10 mouse cellular contexts compared by ENCODE assay signal in the genomic region with DNA sequence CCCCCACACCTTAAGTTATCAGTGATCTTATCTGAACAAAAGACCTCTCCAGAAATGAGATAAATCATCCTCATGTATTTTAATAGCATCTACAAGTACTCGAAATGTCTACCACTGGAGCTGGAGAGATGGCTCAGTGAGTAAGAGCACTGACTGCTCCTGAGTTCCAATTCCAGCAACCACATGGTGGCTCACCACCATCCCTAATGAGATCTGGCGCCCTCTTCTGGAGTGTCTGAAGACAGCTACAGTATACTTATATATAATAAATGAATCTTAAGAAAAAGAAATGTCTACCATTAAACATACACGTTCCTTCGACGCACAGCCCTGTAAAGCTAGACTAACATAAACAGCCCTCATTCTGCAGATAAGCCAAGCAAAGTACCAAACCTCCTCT. TPM values are rescaled to one million over a fixed set of nuclear protein-coding genes. Genes with fewer than 3 reads are reported as not detected.
DNase-seq lines count a peak whose midpoint lies in the region; ATAC-seq and TF ChIP-seq lines count a peak whose summit lies in the region.
"Had no signal": no experiment of that assay in that cellular context is flagged by ENCODE, and none has a peak within 500 bp of the region (broad histone marks: within the 10 kb centered on the region; RNA-seq: fewer than 3 reads in every experiment).

No protein-coding gene starts in this region.

- H3K27ac ChIP-seq in kidney, adult 2 months (ENCODE audit: insufficient read depth, low read depth, low read length), result no peak overlapping the region
- no peak overlapping the region for H3K27ac ChIP-seq in kidney, embryonic 16.5 days (ENCODE audit: low read length)
- H3K27ac ChIP-seq in lung, postnatal 0 days (ENCODE audit: low read length), result no peak overlapping the region
- H3K27ac ChIP-seq: limb, embryonic 13.5 days; neural tube, embryonic 13.5 days had no signal

- TF ChIP-seq EP300 in lung, postnatal 0 days (IDR thresholded peaks at IDR 0.05), result no peak

- TF ChIP-seq POLR2A in kidney, adult 2 months (IDR thresholded peaks at IDR 0.05; ENCODE audit: low read depth, low read length), result no peak

- H3K27me3 ChIP-seq in kidney, adult 2 months (replicated peaks; ENCODE audit: control insufficient read depth, insufficient read depth, low read length), result no peaks in the 10 kb centered on the region
- H3K27me3 ChIP-seq in kidney, embryonic 16.5 days (ENCODE audit: insufficient read depth, low read length), result no peaks in the 10 kb centered on the region
- no peaks in the 10 kb centered on the region for H3K27me3 ChIP-seq in lung, postnatal 0 days (replicated peaks; ENCODE audit: insufficient read depth, low read length)
- H3K27me3 ChIP-seq: limb, embryonic 13.5 days; neural tube, embryonic 13.5 days had no signal

- TF ChIP-seq CTCF in kidney, adult 2 months (conservative IDR thresholded peaks at IDR 0.05; ENCODE audit: insufficient read depth, insufficient read length, low read depth, low read length), result peak; percentile 48
- TF ChIP-seq CTCF in lung, postnatal 0 days (IDR thresholded peaks at IDR 0.05), result peak; percentile 56

- DNase-seq in kidney, adult 2 months, result peak; percentile 42
- DNase-seq in CD4-positive, CD25-positive, alpha-beta regulatory T cell, adult 2 months (ENCODE audit: low read depth, low spot score), result peak; percentile 34
- DNase-seq in adipocyte (ENCODE audit: low spot score), result peak; percentile 33
- no peak for DNase-seq in lung, postnatal 0 days (ENCODE audit: low spot score)
- no peak for DNase-seq in cerebellum, adult 11 months
- DNase-seq: cerebellum, adult 11-12 months had no signal

- H3K36me3 ChIP-seq in kidney, adult 2 months (ENCODE audit: control insufficient read depth, insufficient read depth, low read length), result peaks cover 11% of the 10 kb centered on the region
- H3K36me3 ChIP-seq in kidney, embryonic 16.5 days (ENCODE audit: insufficient read depth, low read length), result peaks cover 11% of the 10 kb centered on the region
- 0 out of 2 replicates have a peak, but pooled peaks cover 11% of the 10 kb centered on the region for H3K36me3 ChIP-seq in lung, postnatal 0 days (ENCODE audit: insufficient read depth, low read length)

- no peak overlapping the region for H3K4me3 ChIP-seq in kidney, adult 2 months (ENCODE audit: insufficient read depth, low read depth, low read length)
- H3K4me3 ChIP-seq in kidney, embryonic 16.5 days (ENCODE audit: low read length), result no peak overlapping the region
- no peak overlapping the region for H3K4me3 ChIP-seq in lung, postnatal 0 days (ENCODE audit: low read depth, low read length)
- H3K4me3 ChIP-seq: limb, embryonic 13.5 days; neural tube, embryonic 13.5 days had no signal

- no peaks in the 10 kb centered on the region for H3K9me3 ChIP-seq in kidney, embryonic 16.5 days (ENCODE audit: low read length)
- no peaks in the 10 kb centered on the region for H3K9me3 ChIP-seq in lung, postnatal 0 days (ENCODE audit: low read length)
- H3K9me3 ChIP-seq: limb, embryonic 13.5 days; neural tube, embryonic 13.5 days had no signal

- ATAC-seq in kidney, embryonic 16.5 days (ENCODE audit: low FRiP score, low TSS enrichment), result no peak
- ATAC-seq in lung, postnatal 0 days, result no peak
- ATAC-seq in inflammation-experienced regulatory T-cells, adult 6 months, result no peak

- WGBS in kidney, adult 2 months, result 85% methylated on average over 5 of the region's 5 CpGs
- WGBS in kidney, embryonic 16.5 days, result 81% methylated on average over 5 of the region's 5 CpGs
- 77% methylated on average over 5 of the region's 5 CpGs for WGBS in lung, postnatal 0 days

- no peak overlapping the region for H3K9ac ChIP-seq in kidney, embryonic 16.5 days (replicated peaks; ENCODE audit: low read length)
- no peak overlapping the region for H3K9ac ChIP-seq in lung, postnatal 0 days (replicated peaks; ENCODE audit: low read depth)
- H3K9ac ChIP-seq: limb, embryonic 13.5 days; neural tube, embryonic 13.5 days had no signal

- H3K4me1 ChIP-seq in kidney, adult 2 months (ENCODE audit: control insufficient read depth, insufficient read depth, low read length), result no peaks in the 10 kb centered on the region
- H3K4me1 ChIP-seq in kidney, embryonic 16.5 days (ENCODE audit: insufficient read depth, low read length), result no peaks in the 10 kb centered on the region
- H3K4me1 ChIP-seq in lung, postnatal 0 days (ENCODE audit: insufficient read depth, low read depth, low read length), result no peaks in the 10 kb centered on the region
- H3K4me1 ChIP-seq: limb, embryonic 13.5 days; neural tube, embryonic 13.5 days had no signal

- no peak overlapping the region for H3K4me2 ChIP-seq in kidney, embryonic 16.5 days (replicated peaks; ENCODE audit: low read depth, low read length)
- H3K4me2 ChIP-seq in lung, postnatal 0 days (replicated peaks; ENCODE audit: low read depth, low read length), result no peak overlapping the region
- H3K4me2 ChIP-seq: limb, embryonic 13.5 days; neural tube, embryonic 13.5 days had no signal

RNA-seq across cellular contexts. Expression of a gene that starts 32.3 kb away (rescaled TPM):
- 13.8 and 26.4 TPM in 2 replicates for polyA plus RNA-seq in kidney, adult 2 months (2012; rRNA removed)
- polyA plus RNA-seq in kidney, embryonic 16.5 days (2015; fragmentation: Nextera tagmentation; extraction: Ambion mirVana), result 11.8 and 12.4 TPM in 2 replicates
- 10.1 and 10.8 TPM in 2 replicates for polyA plus RNA-seq in lung, postnatal 0 days (2015; fragmentation: Nextera tagmentation; extraction: Ambion mirVana)
- polyA plus RNA-seq in inflammation-experienced regulatory T-cells, adult 6 months (2017; shearing (Covaris generic)), result 10 to 100 TPM; 20.5 to 37.9 (median 25.7) TPM

RNA-seq across cellular contexts. Expression of a gene that starts 45.9 kb away (rescaled TPM):
- 17.7 and 18.9 TPM in 2 replicates for polyA plus RNA-seq in kidney, adult 2 months (2012; rRNA removed)
- 1.0 and 1.1 TPM in 2 replicates for polyA plus RNA-seq in kidney, embryonic 16.5 days (2015; fragmentation: Nextera tagmentation; extraction: Ambion mirVana)
- polyA plus RNA-seq in lung, postnatal 0 days (2015; fragmentation: Nextera tagmentation; extraction: Ambion mirVana), result 76.1 and 76.4 TPM in 2 replicates
- polyA plus RNA-seq in inflammation-experienced regulatory T-cells, adult 6 months (2017; shearing (Covaris generic)), result 1 to 10 TPM in 2 of 3 experiments, under 1 TPM in 1; 0.20 to 1.7 (median 1.4) TPM

RNA-seq across cellular contexts. Expression of a gene that starts 54.8 kb away (rescaled TPM):
- 3.4 and 4.0 TPM in 2 replicates for polyA plus RNA-seq in kidney, adult 2 months (2012; rRNA removed)
- 15.8 and 16.5 TPM in 2 replicates for polyA plus RNA-seq in kidney, embryonic 16.5 days (2015; fragmentation: Nextera tagmentation; extraction: Ambion mirVana)
- polyA plus RNA-seq in lung, postnatal 0 days (2015; fragmentation: Nextera tagmentation; extraction: Ambion mirVana), result 13.7 and 13.8 TPM in 2 replicates
- polyA plus RNA-seq in inflammation-experienced regulatory T-cells, adult 6 months (2017; shearing (Covaris generic)), result 10 to 100 TPM; 62.5 to 86.2 (median 76.9) TPM

Comparison
In these comparisons a context has a peak if more than half of its experiments do, and no peak if none do; other contexts are left out.
1. DNase-seq: peak in kidney, adult 2 months (single experiment), CD4-positive, CD25-positive, alpha-beta regulatory T cell, adult 2 months (single experiment) and adipocyte (single experiment); none in lung, postnatal 0 days (single experiment) and cerebellum, adult 11 months (single experiment).